8 mouse cellular contexts compared by ENCODE assay signal in the genomic region with DNA sequence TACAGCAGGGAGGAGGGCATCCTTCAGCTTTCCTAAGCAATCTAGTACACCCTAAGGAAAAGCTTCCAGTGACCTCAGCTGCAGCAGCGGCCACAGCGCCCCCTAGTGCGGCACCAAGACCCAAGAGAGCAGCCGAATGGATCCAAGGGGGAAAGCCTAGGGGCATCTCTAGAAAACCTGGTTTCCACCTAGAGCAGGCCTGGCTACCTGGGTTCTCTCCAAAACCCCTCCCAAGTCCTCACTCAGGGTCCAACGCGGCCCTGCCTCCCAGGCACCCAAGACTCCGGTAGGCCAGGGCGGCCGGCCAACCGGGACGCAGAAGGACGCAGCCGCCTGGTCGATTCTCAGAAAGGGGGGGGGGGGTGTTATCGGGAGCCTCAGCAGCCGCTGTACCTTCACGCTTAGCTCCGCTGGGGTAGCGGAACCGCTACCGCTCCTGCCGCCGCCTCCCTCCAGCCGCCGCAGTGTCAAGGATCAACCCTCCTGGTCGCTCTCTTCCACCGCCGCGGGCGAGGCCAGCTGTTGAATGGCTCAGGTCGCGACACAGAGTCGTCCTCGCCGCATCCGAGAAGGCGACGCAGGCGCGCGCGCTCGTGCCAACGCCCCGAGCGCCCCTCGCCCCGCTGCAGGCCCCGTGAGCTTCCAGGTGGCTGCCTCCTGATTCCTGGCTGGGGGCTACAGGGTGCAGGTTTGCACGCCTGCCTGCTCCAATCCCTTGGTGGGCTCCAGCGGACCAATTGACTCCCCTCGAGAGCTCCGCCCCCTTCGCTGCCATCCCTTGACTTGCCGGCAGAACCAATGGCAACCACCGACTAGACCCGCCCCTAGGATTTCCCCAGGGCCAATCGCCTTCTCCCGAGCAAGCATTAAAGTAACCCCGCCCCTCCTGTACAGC. TPM values are rescaled to one million over a fixed set of nuclear protein-coding genes. Genes with fewer than 3 reads are reported as not detected.
DNase-seq lines count a peak whose midpoint lies in the region; ATAC-seq lines count a peak whose summit lies in the region.

A gene (minus strand): TSS at position 739 of the 895 bp plus-strand sequence.

- no peaks in the 10 kb centered on the region for H3K9me3 ChIP-seq in hindbrain, embryonic 14.5 days (ENCODE audit: control insufficient read depth, low read length)

- peak within 1 kb of the TSS; percentile 55 for H3K4me2 ChIP-seq in hindbrain, embryonic 14.5 days (replicated peaks)

- peak within 1 kb of the TSS; percentile 86 for H3K27ac ChIP-seq in hindbrain, embryonic 14.5 days

- 23% methylated on average over 35 of the region's 60 CpGs for WGBS in hindbrain, embryonic 14.5 days

- peak; percentile 95 for ATAC-seq in hindbrain, embryonic 14.5 days (ENCODE audit: low FRiP score)

- H3K4me3 ChIP-seq in hindbrain, embryonic 14.5 days (replicated peaks; ENCODE audit: low read length) = peak within 1 kb of the TSS; percentile 61

- H3K9ac ChIP-seq in hindbrain, embryonic 14.5 days = peak within 1 kb of the TSS; percentile 79

- peak; percentile 86 for DNase-seq in T-cell, adult 2 months (ENCODE audit: low spot score)
- peak; percentile 85 to 88 for DNase-seq in cerebellum, postnatal 25 days
- peak; percentile 69 to 71 for DNase-seq in frontal cortex, postnatal 25 days (ENCODE audit: low spot score in 2 of 2)
- peak; percentile 73 for DNase-seq in hindbrain, embryonic 14.5 days (ENCODE audit: low spot score)
- DNase-seq in layer of hippocampus, postnatal 25 days (ENCODE audit: extremely low spot score in 1 of 2, low spot score in 1 of 2) = peak; percentile 63 to 79
- peak; percentile 75 for DNase-seq in lung, postnatal 14 days
- DNase-seq in ovary, postnatal 36 days (ENCODE audit: low spot score) = peak; percentile 75
- DNase-seq in thymus, postnatal 14 days = peak; percentile 86

- H3K4me1 ChIP-seq in hindbrain, embryonic 14.5 days (replicated peaks; ENCODE audit: control insufficient read depth, insufficient read depth, low read length) = no peaks in the 10 kb centered on the region

- no peaks in the 10 kb centered on the region for H3K27me3 ChIP-seq in hindbrain, embryonic 14.5 days (ENCODE audit: control insufficient read depth, insufficient read depth, low read length)

- H3K36me3 ChIP-seq in hindbrain, embryonic 14.5 days (replicated peaks; ENCODE audit: control insufficient read depth, insufficient read depth) = no peaks in the 10 kb centered on the region

RNA-seq across cellular contexts. Expression of the gene that starts here (rescaled TPM):
- 6.6 and 6.8 TPM in 2 replicates for polyA plus RNA-seq in hindbrain, embryonic 14.5 days (2014; fragmentation: Nextera tagmentation; extraction: Ambion mirVana)
- 1 to 10 TPM; 7.9 to 9.4 TPM for total RNA-seq in layer of hippocampus, postnatal 25 days (2021)

Comparison
In these comparisons a context has a peak if more than half of its experiments do, and no peak if none do; other contexts are left out.
1. Peak in every context shown above with its lines: DNase-seq, ATAC-seq, H3K4me3 ChIP-seq and H3K27ac ChIP-seq.